Mouse (Mus musculus): ENCODE results near the gene Igsf21.

GRCm38 (mm10) chr4:140113690-140114475 lies 132.7 kb downstream of the Igsf21 start:
- TF ChIP-seq USF1 (IDR thresholded peaks at IDR 0.05; ENCODE audit: low read depth) (no peak), POLR2A (IDR thresholded peaks at IDR 0.05; ENCODE audit: insufficient read length, low read depth) (no peak), POLR2AphosphoS2 (IDR thresholded peaks at IDR 0.05; ENCODE audit: insufficient read length, low read depth) (no peak), TCF3 (IDR thresholded peaks at IDR 0.05; ENCODE audit: insufficient read length, low read depth) (no peak), MAX (IDR thresholded peaks at IDR 0.05; ENCODE audit: low read depth) (no peak), REST (IDR thresholded peaks at IDR 0.05; ENCODE audit: insufficient read depth, insufficient read length) (no peak), MYOD1 (IDR thresholded peaks at IDR 0.05; ENCODE audit: control insufficient read depth in 1 of 3, insufficient read length in 2 of 3, low read depth in 2 of 3) (no peak), E2F4 (IDR thresholded peaks at IDR 0.05; ENCODE audit: insufficient read depth) (no peak), CEBPB (IDR thresholded peaks at IDR 0.05; ENCODE audit: insufficient read depth, poor library complexity, severe bottlenecking) (no peak), TCF12 (IDR thresholded peaks at IDR 0.05; ENCODE audit: insufficient read depth, poor library complexity, severe bottlenecking) (no peak), SRF (IDR thresholded peaks at IDR 0.05; ENCODE audit: control insufficient read depth, insufficient read length, low read depth) (no peak), MYOG (IDR thresholded peaks at IDR 0.05; ENCODE audit: control insufficient read depth in 1 of 3, insufficient read depth in 1 of 3, insufficient read length in 2 of 3, low read depth in 2 of 3) (no peak)

Measured in myocyte (in vitro differentiated cells).